Mouse (Mus musculus) olfactory bulb, adult 2 months (tissue): Measurements from ENCODE around the gene Cenpv.

ENCODE experiments used
- CTCF ChIP-seq: fragments of 200-500 bp; IDR thresholded peaks from 2 replicates; pipeline ENCODE4 v1.5.1; 2012; ENCODE audit warnings: low read depth, mild to moderate bottlenecking, low read length, moderate library complexity; ENCODE audit not compliant: insufficient read depth
- POLR2A ChIP-seq: fragments of 200-500 bp; IDR thresholded peaks from 2 replicates; pipeline ENCODE4 v1.6.1; 2012; ENCODE audit warnings: mild to moderate bottlenecking, low read depth, low read length, moderate library complexity; ENCODE audit not compliant: insufficient read depth

GRCm38 (mm10) chr11:62496151-62496715, 42.8 kb downstream of the Cenpv start:
- TF ChIP-seq POLR2A (no peak), CTCF (no peak)
